Mouse (Mus musculus) midbrain, postnatal 0 days (tissue): Measurements from ENCODE around the gene Ptprf. TPM values are rescaled to one million over a fixed set of nuclear protein-coding genes. Genes with fewer than 3 reads are reported as not detected.
A peak's percentile ranks its signal among the peaks of the same experiment; 100 is the strongest.

Experiments
- ATAC-seq: fragments of 200-750 bp; cut with Nextera tagmentation; 2 replicates; pipeline ENCODE4 v1.8.0; 2017; ENCODE audit warnings: moderate number of reproducible peaks, mild to moderate bottlenecking, moderate TSS enrichment, moderate library complexity; ENCODE audit not compliant: low FRiP score
- DNase-seq: peaks from one replicate; pipeline ENCODE4 v3.0.0-alpha.2; 2015; ENCODE audit warnings: low spot score
- H3K27ac ChIP-seq: fragments of 300-500 bp; sonication (generic); 2 replicates; pipeline ENCODE4 v1.5.1; 2014; ENCODE audit warnings: low read depth, mild to moderate bottlenecking, low read length, mixed read lengths
- H3K27me3 ChIP-seq: fragments of 300-500 bp; sonication (generic); 2 replicates; pipeline ENCODE4 v1.6.1; 2014; ENCODE audit warnings: low read length, control low read depth, mixed read lengths; ENCODE audit not compliant: insufficient read depth
- H3K36me3 ChIP-seq: fragments of 300-500 bp; sonication (generic); 2 replicates; pipeline ENCODE4 v1.6.1; 2014; ENCODE audit warnings: low read length, control low read depth, mixed read lengths; ENCODE audit not compliant: insufficient read depth
- H3K4me1 ChIP-seq: fragments of 300-500 bp; sonication (generic); 2 replicates; pipeline ENCODE4 v1.6.1; 2014; ENCODE audit warnings: mild to moderate bottlenecking, control low read depth, antibody characterized with exemption, low read length, mixed read lengths; ENCODE audit not compliant: insufficient read depth
- H3K4me2 ChIP-seq: fragments of 300-500 bp; sonication (generic); 2 replicates; pipeline ENCODE4 v1.6.1; 2014; ENCODE audit warnings: low read depth, mild to moderate bottlenecking, low read length, mixed read lengths; ENCODE audit not compliant: poor library complexity, severe bottlenecking
- H3K4me3 ChIP-seq: fragments of 300-500 bp; sonication (generic); 2 replicates; pipeline ENCODE4 v1.5.1; 2014; ENCODE audit warnings: low read depth, mild to moderate bottlenecking, low read length, moderate library complexity
- H3K9ac ChIP-seq: fragments of 300-500 bp; sonication (generic); replicated peaks from 2 replicates; pipeline ENCODE4 v1.6.1; 2014; ENCODE audit warnings: mild to moderate bottlenecking, low read length, moderate library complexity, mixed read lengths; ENCODE audit not compliant: poor library complexity, severe bottlenecking
- H3K9me3 ChIP-seq: fragments of 300-500 bp; sonication (generic); 2 replicates; pipeline ENCODE4 v1.6.1; 2016; ENCODE audit warnings: low read length, control low read depth
- CTCF ChIP-seq: IDR thresholded peaks from 2 replicates; pipeline ENCODE4 v1.5.1; 2016; ENCODE audit warnings: antibody characterized with exemption, mild to moderate bottlenecking
- WGBS: fragments of 180-500 bp; shearing (Covaris S2); extraction: QIAGEN DNeasy Blood & Tissue Kit; methylation state at CpG from one replicate; pipeline ENCODE4 v1.1.7; 2014; 5-methylcytosine and 5-hydroxymethylcytosine counted together
- polyA plus RNA-seq: library from polyadenylated mRNA; unstranded; fragments of >200 nt; fragmentation: Nextera tagmentation; extraction: Ambion mirVana; gene quantifications from 2 replicates; pipeline ENCODE4 v1.2.1, GENCODE M21; 2015
- total RNA-seq: library from RNA; depleted of rRNA; stranded (reverse); fragments of >200 nt; gene quantifications from 2 replicates; pipeline ENCODE4 v1.2.3, GENCODE M21; 2014

Ptprf gene
- total and polyA plus RNA-seq, 2 experiments from 2014 or later = 48.1 to 186 TPM

- DNase-seq = no peak
- Histone ChIP-seq H3K9me3 (no peaks in the 10 kb centered on the region), H3K27me3 (no peaks in the 10 kb centered on the region), H3K36me3 (peaks cover 35% of the 10 kb centered on the region), H3K4me3 (no peak overlapping the region), H3K4me2 (no peak overlapping the region), H3K4me1 (peaks cover 28% of the 10 kb centered on the region), H3K27ac (no peak overlapping the region), H3K9ac (no peak overlapping the region)
- TF ChIP-seq CTCF = no peak
- no peak for ATAC-seq
- 94% methylated on average over 5 of the region's 5 CpGs for WGBS
Observed at GRCm38 (mm10) chr4:118257977-118258376, 33.2 kb downstream of the Ptprf start.

DNA sequence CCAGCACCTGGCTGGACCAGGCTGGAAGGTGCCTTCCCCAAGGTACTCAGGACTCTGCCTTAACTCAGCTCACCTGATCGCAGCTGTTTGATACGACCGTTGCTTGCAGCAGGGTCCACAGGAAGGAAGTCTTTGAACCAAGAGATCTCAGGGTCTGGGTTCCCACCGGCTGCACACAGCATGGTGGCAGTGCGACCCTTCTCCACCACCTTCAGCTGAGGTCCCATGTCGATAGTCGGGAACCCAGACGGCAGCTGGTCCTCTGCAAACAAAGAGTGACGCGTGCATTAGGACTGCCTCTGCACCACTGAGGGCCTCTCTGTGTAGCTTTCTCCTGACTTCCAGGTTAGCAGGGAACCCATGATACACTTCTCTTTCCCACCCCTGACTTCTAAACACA is 33.8 kb downstream of the Ptprf start:
- Histone ChIP-seq H3K27ac (no peak overlapping the region), H3K27me3 (no peaks in the 10 kb centered on the region), H3K9ac (no peak overlapping the region), H3K36me3 (peaks cover 35% of the 10 kb centered on the region), H3K4me2 (no peak overlapping the region), H3K4me3 (no peak overlapping the region), H3K4me1 (peaks cover 27% of the 10 kb centered on the region), H3K9me3 (no peaks in the 10 kb centered on the region)
- no peak for ATAC-seq
- no peak for TF ChIP-seq CTCF
- 84% methylated on average over 10 of the region's 10 CpGs for WGBS
- no peak for DNase-seq

GRCm38 (mm10) chr4:118256217-118256616 is 35.0 kb downstream of the Ptprf start:
- Histone ChIP-seq H3K27ac (no peak overlapping the region), H3K36me3 (peaks cover 42% of the 10 kb centered on the region)

GRCm38 (mm10) chr4:118254953-118255352 is 36.3 kb downstream of the Ptprf start:
- ATAC-seq = no peak
- Histone ChIP-seq H3K4me1 (peaks cover 2% of the 10 kb centered on the region; the same call in 1 of the 2 replicates), H3K4me3 (no peak overlapping the region), H3K36me3 (peaks cover 54% of the 10 kb centered on the region), H3K27me3 (no peaks in the 10 kb centered on the region), H3K4me2 (no peak overlapping the region), H3K27ac (no peak overlapping the region), H3K9ac (no peak overlapping the region), H3K9me3 (no peaks in the 10 kb centered on the region)
- no peak for TF ChIP-seq CTCF
- 87% methylated on average over 5 of the region's 5 CpGs for WGBS
- DNase-seq = no peak

More at GRCm38 (mm10) chr4:118256217-118256616, 35.0 kb downstream of the Ptprf start:
- ATAC-seq = no peak
- H3K27me3 ChIP-seq = no peaks in the 10 kb centered on the region
- H3K9me3 ChIP-seq = no peaks in the 10 kb centered on the region
- no peak for DNase-seq
- H3K4me2 ChIP-seq = no peak overlapping the region
- H3K9ac ChIP-seq = no peak overlapping the region
- no peak for TF ChIP-seq CTCF
- no peak overlapping the region for H3K4me3 ChIP-seq
- WGBS = 46% methylated on average over 12 of the region's 12 CpGs
- H3K4me1 ChIP-seq = peaks cover 15% of the 10 kb centered on the region

DNA sequence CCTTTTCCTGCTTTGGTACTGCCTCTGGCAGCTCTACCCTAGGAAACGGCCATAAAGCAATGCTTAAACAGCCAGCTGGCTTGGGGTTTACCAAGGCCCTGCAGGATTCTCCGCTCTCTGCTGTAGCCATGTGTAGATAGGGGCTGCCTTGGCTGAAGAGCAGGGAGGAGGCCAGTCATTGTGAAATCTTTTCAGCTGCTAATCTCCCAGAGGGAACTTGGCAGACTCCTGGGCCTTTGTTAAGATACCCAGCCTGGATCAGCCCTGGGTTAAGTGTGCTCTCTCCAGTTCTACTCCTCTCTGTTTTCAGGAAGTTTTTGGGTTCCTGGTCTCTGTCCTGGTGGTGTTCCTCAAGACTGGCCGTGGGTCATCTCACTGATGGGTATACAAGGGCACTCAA is 43.9 kb downstream of the Ptprf start:
- H3K36me3 ChIP-seq = peaks cover 61% of the 10 kb centered on the region
- H3K27me3 ChIP-seq = no peaks in the 10 kb centered on the region
- no peak overlapping the region for H3K4me3 ChIP-seq
- DNase-seq (peak; percentile 36), ATAC-seq (no peak)
- no peaks in the 10 kb centered on the region for H3K9me3 ChIP-seq
- H3K4me2 ChIP-seq = no peak overlapping the region
- H3K9ac ChIP-seq = no peak overlapping the region
- no peak overlapping the region for H3K27ac ChIP-seq
- no peaks in the 10 kb centered on the region for H3K4me1 ChIP-seq
- 80% methylated on average over 3 of the region's 3 CpGs for WGBS
- no peak for TF ChIP-seq CTCF

DNA sequence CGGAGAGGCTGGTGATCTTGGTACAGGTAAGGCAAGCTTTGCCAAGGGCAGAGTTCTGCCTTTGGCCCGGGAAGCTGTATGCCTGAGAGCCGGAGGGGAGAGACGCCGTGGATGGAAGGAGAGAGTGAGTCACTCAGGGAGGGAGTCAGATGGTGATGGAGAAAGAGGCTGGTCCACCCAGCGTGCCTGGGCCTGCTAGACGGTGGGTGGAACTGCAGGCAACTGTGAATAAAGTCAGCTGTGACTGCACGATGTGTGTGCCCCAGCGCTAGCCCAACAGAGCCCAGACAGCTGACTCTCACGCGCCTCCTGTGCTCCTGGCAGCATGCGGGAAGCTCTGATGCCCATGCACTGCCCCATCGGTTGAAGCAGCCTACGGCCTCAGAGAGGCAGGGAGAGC is 45.4 kb downstream of the Ptprf start:
- no peaks in the 10 kb centered on the region for H3K9me3 ChIP-seq
- no peak for TF ChIP-seq CTCF
- no peak overlapping the region for H3K9ac ChIP-seq
- 93% methylated on average over 14 of the region's 14 CpGs for WGBS
- H3K4me1 ChIP-seq = no peaks in the 10 kb centered on the region
- no peak for DNase-seq
- no peak for ATAC-seq
- H3K27ac ChIP-seq = no peak overlapping the region
- H3K27me3 ChIP-seq = no peaks in the 10 kb centered on the region
- peaks cover 51% of the 10 kb centered on the region for H3K36me3 ChIP-seq
- no peak overlapping the region for H3K4me2 ChIP-seq
- no peak overlapping the region for H3K4me3 ChIP-seq
